Mouse (Mus musculus): Measurements from ENCODE around the gene Gm4707.

Gm4707 gene

GRCm38 (mm10) chr17:71459818-71460217, at the start of gene Gm4707:
Gm4707 (minus strand) TSS chr17:71459918.
- Histone ChIP-seq H3K4me1 (replicated peaks; ENCODE audit: low read depth, low read length) (no peaks in the 10 kb centered on the region), H3K36me3 (ENCODE audit: insufficient read depth, low read length) (peaks cover 50% of the 10 kb centered on the region), H3K9me3 (ENCODE audit: low read length) (no peaks in the 10 kb centered on the region), H3K4me3 (replicated peaks; ENCODE audit: low read length) (no peak within 1 kb of the TSS), H3K27me3 (ENCODE audit: insufficient read depth, low read length) (no peaks in the 10 kb centered on the region)
- no peak for TF ChIP-seq POU5F1 (IDR thresholded peaks at IDR 0.05; ENCODE audit: borderline replicate concordance, low read length)
- TF ChIP-seq NANOG (IDR thresholded peaks at IDR 0.05; ENCODE audit: borderline replicate concordance, low read length) = no peak

GRCm38 (mm10) chr17:71506832-71507231, 47.1 kb upstream of the Gm4707 start:
- no peaks in the 10 kb centered on the region for H3K4me1 ChIP-seq (replicated peaks; ENCODE audit: low read depth, low read length)
- H3K9me3 ChIP-seq (ENCODE audit: low read length) = no peaks in the 10 kb centered on the region
- no peak overlapping the region for H3K4me3 ChIP-seq (replicated peaks; ENCODE audit: low read length)
- TF ChIP-seq POU5F1 (IDR thresholded peaks at IDR 0.05; ENCODE audit: borderline replicate concordance, low read length) (no peak), NANOG (IDR thresholded peaks at IDR 0.05; ENCODE audit: borderline replicate concordance, low read length) (no peak), CTCF (conservative IDR thresholded peaks at IDR 0.05; ENCODE audit: low read length) (no peak)
- H3K27me3 ChIP-seq (ENCODE audit: insufficient read depth, low read length) = no peaks in the 10 kb centered on the region
- peaks cover 95% of the 10 kb centered on the region for H3K36me3 ChIP-seq (ENCODE audit: insufficient read depth, low read length)

- no peak overlapping the region for H3K4me3 ChIP-seq (replicated peaks; ENCODE audit: low read length)
- H3K4me1 ChIP-seq (replicated peaks; ENCODE audit: low read depth, low read length) = peaks cover 5% of the 10 kb centered on the region; the same call in 1 of the 2 replicates
- H3K9me3 ChIP-seq (ENCODE audit: low read length) = no peaks in the 10 kb centered on the region
- H3K36me3 ChIP-seq (ENCODE audit: insufficient read depth, low read length) = peaks cover 61% of the 10 kb centered on the region
- no peaks in the 10 kb centered on the region for H3K27me3 ChIP-seq (ENCODE audit: insufficient read depth, low read length)
- no peak for TF ChIP-seq POU5F1 (IDR thresholded peaks at IDR 0.05; ENCODE audit: borderline replicate concordance, low read length)
- no peak for TF ChIP-seq CTCF (conservative IDR thresholded peaks at IDR 0.05; ENCODE audit: low read length)
- no peak for TF ChIP-seq NANOG (IDR thresholded peaks at IDR 0.05; ENCODE audit: borderline replicate concordance, low read length)
Measured at GRCm38 (mm10) chr17:71495784-71496183, 36.1 kb upstream of the Gm4707 start.

GRCm38 (mm10) chr17:71491332-71491686, 31.6 kb upstream of the Gm4707 start:
- Histone ChIP-seq H3K27me3 (ENCODE audit: insufficient read depth, low read length) (no peaks in the 10 kb centered on the region), H3K4me3 (replicated peaks; ENCODE audit: low read length) (no peak overlapping the region), H3K36me3 (ENCODE audit: insufficient read depth, low read length) (peaks cover 16% of the 10 kb centered on the region), H3K9me3 (ENCODE audit: low read length) (no peaks in the 10 kb centered on the region), H3K4me1 (replicated peaks; ENCODE audit: low read depth, low read length) (peaks cover 13% of the 10 kb centered on the region)
- TF ChIP-seq NANOG (IDR thresholded peaks at IDR 0.05; ENCODE audit: borderline replicate concordance, low read length) (no peak), POU5F1 (IDR thresholded peaks at IDR 0.05; ENCODE audit: borderline replicate concordance, low read length) (no peak), CTCF (conservative IDR thresholded peaks at IDR 0.05; ENCODE audit: low read length) (no peak)

- H3K27me3 ChIP-seq (ENCODE audit: insufficient read depth, low read length) = no peaks in the 10 kb centered on the region
- no peaks in the 10 kb centered on the region for H3K9me3 ChIP-seq (ENCODE audit: low read length)
- peaks cover 11% of the 10 kb centered on the region for H3K36me3 ChIP-seq (ENCODE audit: insufficient read depth, low read length)
- no peak for TF ChIP-seq CTCF (conservative IDR thresholded peaks at IDR 0.05; ENCODE audit: low read length)
- no peak overlapping the region for H3K4me3 ChIP-seq (replicated peaks; ENCODE audit: low read length)
- H3K4me1 ChIP-seq (replicated peaks; ENCODE audit: low read depth, low read length) = peaks cover 17% of the 10 kb centered on the region
Measured at GRCm38 (mm10) chr17:71490666-71491331, 31.1 kb upstream of the Gm4707 start.

GRCm38 (mm10) chr17:71489703-71490461, 30.2 kb upstream of the Gm4707 start:
- Histone ChIP-seq H3K27me3 (ENCODE audit: insufficient read depth, low read length) (no peaks in the 10 kb centered on the region), H3K4me1 (replicated peaks; ENCODE audit: low read depth, low read length) (peaks cover 22% of the 10 kb centered on the region), H3K36me3 (ENCODE audit: insufficient read depth, low read length) (0 out of 2 replicates have a peak, but pooled peaks cover 4% of the 10 kb centered on the region), H3K4me3 (replicated peaks; ENCODE audit: low read length) (no peak overlapping the region), H3K9me3 (ENCODE audit: low read length) (no peaks in the 10 kb centered on the region)
- no peak for TF ChIP-seq POU5F1 (IDR thresholded peaks at IDR 0.05; ENCODE audit: borderline replicate concordance, low read length)
- no peak for TF ChIP-seq NANOG (IDR thresholded peaks at IDR 0.05; ENCODE audit: borderline replicate concordance, low read length)
- no peak for TF ChIP-seq CTCF (conservative IDR thresholded peaks at IDR 0.05; ENCODE audit: low read length)

GRCm38 (mm10) chr17:71486231-71486851, 26.6 kb upstream of the Gm4707 start:
- Histone ChIP-seq H3K27me3 (ENCODE audit: insufficient read depth, low read length) (no peaks in the 10 kb centered on the region), H3K36me3 (ENCODE audit: insufficient read depth, low read length) (no peaks in the 10 kb centered on the region), H3K4me3 (replicated peaks; ENCODE audit: low read length) (0 out of 2 replicates have a peak overlapping the region, but pooled peaks have one; percentile 17), H3K4me1 (replicated peaks; ENCODE audit: low read depth, low read length) (peaks cover 34% of the 10 kb centered on the region), H3K9me3 (ENCODE audit: low read length) (no peaks in the 10 kb centered on the region)
- TF ChIP-seq POU5F1 (IDR thresholded peaks at IDR 0.05; ENCODE audit: borderline replicate concordance, low read length) (no peak), CTCF (conservative IDR thresholded peaks at IDR 0.05; ENCODE audit: low read length) (no peak), NANOG (IDR thresholded peaks at IDR 0.05; ENCODE audit: borderline replicate concordance, low read length) (no peak)

- H3K36me3 ChIP-seq (ENCODE audit: insufficient read depth, low read length) = no peaks in the 10 kb centered on the region
- H3K4me1 ChIP-seq (replicated peaks; ENCODE audit: low read depth, low read length) = peaks cover 39% of the 10 kb centered on the region
- no peaks in the 10 kb centered on the region for H3K9me3 ChIP-seq (ENCODE audit: low read length)
- H3K27me3 ChIP-seq (ENCODE audit: insufficient read depth, low read length) = no peaks in the 10 kb centered on the region
- TF ChIP-seq CTCF (conservative IDR thresholded peaks at IDR 0.05; ENCODE audit: low read length) (no peak), NANOG (IDR thresholded peaks at IDR 0.05; ENCODE audit: borderline replicate concordance, low read length) (no peak), POU5F1 (IDR thresholded peaks at IDR 0.05; ENCODE audit: borderline replicate concordance, low read length) (no peak)
- no peak overlapping the region for H3K4me3 ChIP-seq (replicated peaks; ENCODE audit: low read length)
Measured at GRCm38 (mm10) chr17:71485791-71486230, 26.1 kb upstream of the Gm4707 start.
